Mouse (Mus musculus) heart, adult 2 months (tissue): ENCODE data around the gene Tmub1. TPM values are rescaled to one million over a fixed set of nuclear protein-coding genes. Genes with fewer than 3 reads are reported as not detected.

Experiments
- DNase-seq, 2 experiments: peaks; one replicate each; pipeline ENCODE4 v3.0.0; 2021
- H3K27ac ChIP-seq: fragments of 200-600 bp; 2 replicates; pipeline ENCODE4 v1.8.1; 2022
- H3K27me3 ChIP-seq: fragments of 200-500 bp; 2 replicates; pipeline ENCODE4 v1.6.1; 2012; ENCODE audit warnings: mild to moderate bottlenecking, low read length, inconsistent platforms, mixed read lengths; ENCODE audit not compliant: control insufficient read depth, insufficient read depth
- H3K36me3 ChIP-seq: fragments of 200-500 bp; 2 replicates; pipeline ENCODE4 v1.6.1; 2012; ENCODE audit warnings: low read length, inconsistent platforms; ENCODE audit not compliant: control insufficient read depth, insufficient read depth
- H3K4me1 ChIP-seq: fragments of 200-500 bp; 2 replicates; pipeline ENCODE4 v1.6.1; 2011; ENCODE audit warnings: low read length; ENCODE audit not compliant: control insufficient read depth, insufficient read depth
- H3K4me3 ChIP-seq: fragments of 200-600 bp; 2 replicates; pipeline ENCODE4 v1.8.1; 2022
- H3K79me2 ChIP-seq: fragments of 200-500 bp; replicated peaks from 2 replicates; pipeline ENCODE4 v1.6.1; 2012; ENCODE audit warnings: mild to moderate bottlenecking, inconsistent platforms, low read length, moderate library complexity, mixed read lengths; ENCODE audit not compliant: control insufficient read depth, insufficient read depth
- H3K9ac ChIP-seq: fragments of 200-500 bp; 2 replicates; pipeline ENCODE4 v1.6.1; 2012; ENCODE audit warnings: low read depth, mild to moderate bottlenecking, control low read depth, inconsistent platforms, low read length, mixed read lengths
- CTCF ChIP-seq: fragments of 200-600 bp; IDR thresholded peaks from 2 replicates; pipeline ENCODE4 v1.8.1; 2022; ENCODE audit warnings: antibody characterized with exemption, mild to moderate bottlenecking, moderate library complexity
- EP300 ChIP-seq: fragments of 200-500 bp; IDR thresholded peaks from 2 replicates; pipeline ENCODE4 v1.6.1; 2011; ENCODE audit warnings: low read depth, low read length, control low read depth; ENCODE audit not compliant: insufficient read depth
- POLR2A ChIP-seq: fragments of 200-500 bp; IDR thresholded peaks from 2 replicates; pipeline ENCODE4 v1.6.1; 2011; ENCODE audit warnings: mild to moderate bottlenecking, low read depth, low read length, control low read depth; ENCODE audit not compliant: insufficient read depth
- WGBS: fragments of 180-500 bp; shearing (Covaris S2); methylation state at CpG from one replicate; pipeline ENCODE4 v1.1.7; 2018; 5-methylcytosine and 5-hydroxymethylcytosine counted together
- intact Hi-C: fragments of 180-260 bp; cut with DNase I; formaldehyde crosslinking; loops from one replicate; pipeline ENCODE4 v1.15.1; 2025
- polyA plus RNA-seq: library from polyadenylated mRNA; depleted of rRNA; stranded (reverse); fragments of >200 nt; gene quantifications from 2 replicates; pipeline ENCODE4 v1.2.3, GENCODE M21; 2012
- total RNA-seq, 2 experiments: library from RNA; stranded (reverse); gene quantifications; 2 replicates each; pipeline ENCODE4 v1.2.3; 2021

The Tmub1 gene
- total and polyA plus RNA-seq, 3 experiments: 10.4 to 34.0 (median 13.9) TPM

DNA sequence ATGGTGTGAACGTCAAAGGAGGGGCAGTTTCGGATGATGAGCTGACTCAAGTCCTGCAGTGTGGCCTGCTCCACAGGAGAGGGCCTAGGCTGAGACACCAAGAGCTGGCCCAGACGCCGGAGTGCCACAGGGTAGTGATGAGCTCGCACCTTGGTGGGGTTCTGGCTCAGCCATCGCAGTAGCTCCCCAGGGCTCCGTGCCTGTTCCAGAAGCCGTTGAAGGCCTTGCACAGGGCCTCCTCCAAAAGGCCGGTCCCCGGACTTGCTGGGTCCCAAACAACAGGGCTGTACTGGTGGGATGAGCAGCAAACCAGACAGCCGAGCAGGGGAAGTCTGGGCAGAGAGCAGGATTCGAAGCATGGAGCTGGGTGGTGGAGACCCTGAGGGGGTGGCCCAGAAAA lies 3.7 kb downstream of the Tmub1 start:
- H3K79me2 ChIP-seq: no peaks in the 10 kb centered on the region
- H3K4me3 ChIP-seq: peak overlapping the region; percentile 76
- TF ChIP-seq POLR2A: no peak
- TF ChIP-seq CTCF: no peak
- WGBS: 74% methylated on average over 12 of the region's 12 CpGs
- peak overlapping the region; percentile 97; the same call in 1 of the 2 replicates for H3K27ac ChIP-seq
- intact Hi-C loops: loop anchor here (2.0 to 10.0 kb wide), 2 partner anchors 17 to 391 kb away; no protein-coding TSS in a partner anchor
- H3K36me3 ChIP-seq: no peaks in the 10 kb centered on the region
- H3K9ac ChIP-seq: peak overlapping the region; percentile 20; the same call in 1 of the 2 replicates
- H3K4me1 ChIP-seq: peaks cover 3% of the 10 kb centered on the region; the same call in 1 of the 2 replicates
- no peaks in the 10 kb centered on the region for H3K27me3 ChIP-seq
- DNase-seq: no peak

DNA sequence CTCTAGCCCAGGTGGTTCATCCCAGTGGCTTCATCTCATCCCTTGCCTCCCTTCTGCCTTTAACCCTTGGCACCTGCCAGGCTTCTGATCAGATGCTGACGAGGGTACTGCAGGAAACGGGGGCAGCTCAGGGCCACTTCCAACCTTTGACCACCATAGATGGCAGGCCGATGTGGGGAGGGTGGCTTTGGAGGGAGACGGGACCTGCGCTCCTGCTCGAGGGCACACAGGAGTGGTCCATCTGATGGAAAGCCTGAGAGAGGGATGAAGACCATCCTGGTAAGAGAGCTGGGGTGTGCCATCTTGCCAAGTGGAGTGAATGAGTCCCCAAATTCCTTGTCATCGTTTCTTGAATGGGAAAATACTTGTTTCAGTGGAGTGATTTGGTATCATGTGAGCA lies 4.5 kb downstream of the Tmub1 start:
- TF ChIP-seq POLR2A (no peak), CTCF (no peak), EP300 (no peak)
- no peak for DNase-seq
- Histone ChIP-seq H3K9ac (no peak overlapping the region), H3K27ac (no peak overlapping the region), H3K36me3 (no peaks in the 10 kb centered on the region), H3K4me3 (no peak overlapping the region), H3K79me2 (no peaks in the 10 kb centered on the region), H3K27me3 (no peaks in the 10 kb centered on the region), H3K4me1 (peaks cover 3% of the 10 kb centered on the region; the same call in 1 of the 2 replicates)
- 87% methylated on average over 7 of the region's 7 CpGs for WGBS
- intact Hi-C loops: loop anchor here (10.0 kb wide), 1 partner anchor 392 kb away; no protein-coding TSS in a partner anchor

DNA sequence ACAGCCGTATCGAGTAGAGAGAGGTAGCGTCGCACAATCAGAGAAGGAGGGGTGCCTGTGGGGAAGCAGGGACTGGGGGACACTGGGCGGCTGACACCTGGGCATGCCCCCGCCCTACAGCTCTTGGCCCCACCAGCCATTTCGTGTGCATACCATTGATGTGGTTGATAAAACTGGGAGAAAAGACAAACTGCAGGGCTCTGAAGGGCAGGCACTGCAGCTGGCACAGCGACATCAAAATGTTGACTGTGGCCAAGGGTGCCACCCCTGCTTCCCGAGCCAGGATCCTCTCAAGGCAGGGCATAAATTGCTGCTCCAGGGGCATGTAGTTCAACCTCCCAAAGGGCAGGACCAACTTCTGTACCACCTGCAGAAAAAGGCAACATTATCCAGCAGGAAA lies 5.6 kb downstream of the Tmub1 start:
- no peak for TF ChIP-seq POLR2A
- TF ChIP-seq CTCF: no peak
- TF ChIP-seq EP300: no peak
- intact Hi-C loops: loop anchor here (10.0 kb wide), 1 partner anchor 393 kb away; no protein-coding TSS in a partner anchor
- Histone ChIP-seq H3K4me3 (no peak overlapping the region), H3K27ac (no peak overlapping the region), H3K4me1 (no peaks in the 10 kb centered on the region), H3K36me3 (no peaks in the 10 kb centered on the region), H3K79me2 (no peaks in the 10 kb centered on the region), H3K27me3 (no peaks in the 10 kb centered on the region), H3K9ac (no peak overlapping the region)
- DNase-seq: no peak
- 70% methylated on average over 9 of the region's 9 CpGs for WGBS

DNA sequence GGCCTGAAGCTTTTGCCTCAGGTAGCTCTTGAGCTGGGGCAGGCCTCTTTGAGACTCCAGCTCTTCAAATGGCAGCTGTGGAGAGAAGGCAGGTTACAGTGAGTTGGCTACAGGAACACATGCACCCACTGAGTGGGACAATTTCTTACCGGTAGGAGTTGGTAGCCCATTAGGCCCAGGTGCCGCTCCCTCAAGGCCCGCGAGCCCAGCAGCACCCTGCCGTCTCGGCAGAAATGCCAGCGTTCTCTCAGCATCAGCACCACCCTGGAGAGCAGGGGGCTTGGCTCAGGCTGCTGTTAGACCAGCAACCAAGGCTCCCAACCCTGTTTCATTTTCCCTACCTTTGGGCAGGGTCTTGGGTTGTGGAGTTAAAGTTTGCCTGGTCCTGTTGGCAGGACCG lies 6.5 kb downstream of the Tmub1 start:
- no peaks in the 10 kb centered on the region for H3K27me3 ChIP-seq
- no peak overlapping the region for H3K4me3 ChIP-seq
- 92% methylated on average over 8 of the region's 8 CpGs for WGBS
- H3K36me3 ChIP-seq: no peaks in the 10 kb centered on the region
- no peak for TF ChIP-seq EP300
- no peak for TF ChIP-seq POLR2A
- no peak for TF ChIP-seq CTCF
- H3K4me1 ChIP-seq: no peaks in the 10 kb centered on the region
- no peak overlapping the region for H3K9ac ChIP-seq
- H3K79me2 ChIP-seq: no peaks in the 10 kb centered on the region
- H3K27ac ChIP-seq: no peak overlapping the region
- intact Hi-C loops: loop anchor here (10.0 kb wide), 1 partner anchor 394 kb away; no protein-coding TSS in a partner anchor
- DNase-seq: no peak

DNA sequence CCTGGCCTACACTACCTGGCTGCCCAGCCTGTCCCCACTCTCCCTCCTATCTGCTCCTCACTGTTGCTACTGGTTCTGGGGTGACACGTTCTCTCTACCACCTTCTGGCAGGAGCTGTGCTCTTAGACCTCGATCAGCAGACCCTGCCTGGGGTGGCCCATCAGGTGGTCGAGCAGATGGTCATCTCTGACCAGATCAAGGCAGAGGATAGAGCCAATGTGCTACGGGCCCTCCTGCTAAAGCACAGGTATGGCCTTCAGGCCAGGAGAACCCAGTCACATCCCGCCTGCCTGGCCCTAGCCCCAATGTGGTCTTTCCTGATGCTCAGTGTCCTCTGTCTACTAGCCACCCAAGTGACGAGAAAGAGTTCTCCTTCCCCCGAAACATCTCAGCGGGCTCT lies 13.7 kb downstream of the Tmub1 start:
- intact Hi-C loops: no loop called here
- H3K36me3 ChIP-seq: peaks cover 8% of the 10 kb centered on the region
- no peak overlapping the region for H3K27ac ChIP-seq

DNA sequence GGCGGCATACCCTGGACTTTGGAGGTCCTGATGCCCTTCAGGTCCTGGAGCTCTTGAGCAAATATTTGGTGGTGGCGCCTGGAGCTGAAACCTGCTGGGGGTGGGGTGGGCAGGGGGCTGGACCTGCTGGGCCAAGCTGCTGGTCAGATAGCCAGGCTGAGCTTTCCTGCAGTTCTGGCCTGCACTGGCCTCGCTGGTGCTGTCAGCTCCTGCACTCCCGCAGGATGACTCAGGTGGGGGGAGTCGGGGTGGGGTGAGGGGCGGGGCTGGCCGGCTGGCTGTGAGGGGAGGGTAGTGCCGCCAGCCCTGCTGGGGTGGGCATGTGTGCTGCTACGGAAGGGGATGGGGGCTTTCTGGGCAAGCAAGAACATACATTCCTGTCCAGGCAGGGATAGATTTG lies 19.1 kb downstream of the Tmub1 start:
- Histone ChIP-seq H3K9ac (no peak overlapping the region), H3K36me3 (peaks cover 8% of the 10 kb centered on the region), H3K27ac (no peak overlapping the region), H3K27me3 (no peaks in the 10 kb centered on the region), H3K4me3 (no peak overlapping the region), H3K4me1 (peaks cover 8% of the 10 kb centered on the region), H3K79me2 (peaks cover 3% of the 10 kb centered on the region; the same call in 1 of the 2 replicates)
- TF ChIP-seq EP300 (no peak), POLR2A (no peak), CTCF (no peak)
- intact Hi-C loops: no loop called here
- whole genome bisulfite sequencing: 54% methylated on average over 9 of the region's 9 CpGs
- no peak for DNase-seq

More for the DNA sequence above, 13.7 kb downstream of the Tmub1 start:
- Histone ChIP-seq H3K9ac (no peak overlapping the region), H3K79me2 (no peaks in the 10 kb centered on the region), H3K27me3 (no peaks in the 10 kb centered on the region), H3K4me1 (no peaks in the 10 kb centered on the region; the same call in 1 of the 2 replicates), H3K4me3 (no peak overlapping the region)
- DNase-seq: no peak
- WGBS: 84% methylated on average over 8 of the region's 8 CpGs
- TF ChIP-seq CTCF: no peak
- TF ChIP-seq POLR2A: no peak
- TF ChIP-seq EP300: no peak
